Mouse (Mus musculus) heart, postnatal 0 days (tissue): ENCODE measurements around the gene Serpinb6a. TPM values are rescaled to one million over a fixed set of nuclear protein-coding genes. Genes with fewer than 3 reads are reported as not detected.

Experiments used
- ATAC-seq: fragments of 200-750 bp; cut with Nextera tagmentation; 2 replicates; pipeline ENCODE4 v1.8.0; 2017; ENCODE audit warnings: low read depth, moderate number of reproducible peaks, moderate library complexity; ENCODE audit not compliant: insufficient read depth
- DNase-seq: peaks from one replicate; pipeline ENCODE4 v3.0.0-alpha.2; 2016; ENCODE audit warnings: low spot score
- H3K27ac ChIP-seq: fragments of 300-500 bp; sonication (generic); 2 replicates; pipeline ENCODE4 v1.5.1; 2014; ENCODE audit warnings: low read depth, mild to moderate bottlenecking
- H3K27me3 ChIP-seq: fragments of 300-500 bp; sonication (generic); 2 replicates; pipeline ENCODE4 v1.6.1; 2014; ENCODE audit warnings: low read length, mixed read lengths; ENCODE audit not compliant: control insufficient read depth, insufficient read depth
- H3K36me3 ChIP-seq: fragments of 300-500 bp; sonication (generic); replicated peaks from 2 replicates; pipeline ENCODE4 v1.6.1; 2014; ENCODE audit warnings: low read length, mixed read lengths; ENCODE audit not compliant: control insufficient read depth, insufficient read depth
- H3K4me1 ChIP-seq: fragments of 300-500 bp; sonication (generic); 2 replicates; pipeline ENCODE4 v1.6.1; 2014; ENCODE audit warnings: antibody characterized with exemption; ENCODE audit not compliant: control insufficient read depth, insufficient read depth
- H3K4me2 ChIP-seq: fragments of 300-500 bp; sonication (generic); 2 replicates; pipeline ENCODE4 v1.6.1; 2014; ENCODE audit warnings: low read depth, mild to moderate bottlenecking, low read length, moderate library complexity
- H3K4me3 ChIP-seq: fragments of 300-500 bp; sonication (generic); 2 replicates; pipeline ENCODE4 v1.5.1; 2014; ENCODE audit warnings: low read depth, low read length
- H3K9ac ChIP-seq: fragments of 300-500 bp; sonication (generic); replicated peaks from 2 replicates; pipeline ENCODE4 v1.6.1; 2014; ENCODE audit warnings: low read depth, low read length, mixed read lengths
- H3K9me3 ChIP-seq: fragments of 300-500 bp; sonication (generic); replicated peaks from 2 replicates; pipeline ENCODE4 v1.6.1; 2016; ENCODE audit warnings: low read length; ENCODE audit not compliant: control insufficient read depth
- CTCF ChIP-seq: IDR thresholded peaks from 2 replicates; pipeline ENCODE4 v1.5.1; 2016; ENCODE audit warnings: antibody characterized with exemption, control low read depth, low read depth
- EP300 ChIP-seq: IDR thresholded peaks from 2 replicates; pipeline ENCODE4 v1.6.1; 2016; ENCODE audit warnings: antibody characterized with exemption, low read depth
- WGBS: fragments of 180-500 bp; shearing (Covaris S2); extraction: QIAGEN DNeasy Blood & Tissue Kit; methylation state at CpG from one replicate; pipeline ENCODE4 v1.1.7; 2014; 5-methylcytosine and 5-hydroxymethylcytosine counted together
- polyA plus RNA-seq: library from polyadenylated mRNA; unstranded; fragments of >200 nt; fragmentation: Nextera tagmentation; extraction: Ambion mirVana; gene quantifications from 2 replicates; pipeline ENCODE4 v1.2.1, GENCODE M21; 2015
- total RNA-seq: library from RNA; depleted of rRNA; stranded (reverse); fragments of >200 nt; gene quantifications from 2 replicates; pipeline ENCODE4 v1.2.3, GENCODE M21; 2014; ENCODE audit warnings: low replicate concordance

Gene Serpinb6a
- total and polyA plus RNA-seq, 2 experiments from 2014 or later, result 80.2 to 149 TPM

GRCm38 (mm10) chr13:34045511-34046249 lies 43.1 kb upstream of the Serpinb6a start:
- no peak for TF ChIP-seq EP300
- Histone ChIP-seq H3K4me1 (no peaks in the 10 kb centered on the region), H3K9ac (no peak overlapping the region), H3K27me3 (no peaks in the 10 kb centered on the region), H3K27ac (no peak overlapping the region), H3K36me3 (peaks cover 22% of the 10 kb centered on the region), H3K4me2 (no peak overlapping the region), H3K9me3 (no peaks in the 10 kb centered on the region), H3K4me3 (no peak overlapping the region)
- WGBS, result 59% methylated on average over 5 of the region's 5 CpGs
- ATAC-seq (no peak), DNase-seq (no peak)

GRCm38 (mm10) chr13:34043716-34044393 lies 41.3 kb upstream of the Serpinb6a start:
- no peak for TF ChIP-seq EP300
- no peak for TF ChIP-seq CTCF
- DNase-seq (no peak), ATAC-seq (no peak)
- WGBS, result 61% methylated on average over 7 of the region's 7 CpGs
- Histone ChIP-seq H3K27ac (no peak overlapping the region), H3K36me3 (peaks cover 10% of the 10 kb centered on the region; the same call in 1 of the 2 replicates), H3K27me3 (no peaks in the 10 kb centered on the region), H3K9me3 (no peaks in the 10 kb centered on the region), H3K9ac (no peak overlapping the region), H3K4me1 (0 out of 2 replicates have a peak, but pooled peaks cover 3% of the 10 kb centered on the region), H3K4me2 (no peak overlapping the region), H3K4me3 (no peak overlapping the region)

GRCm38 (mm10) chr13:34040091-34040490 lies 37.5 kb upstream of the Serpinb6a start:
- no peak for TF ChIP-seq EP300
- TF ChIP-seq CTCF, result no peak
- DNase-seq (no peak), ATAC-seq (no peak)
- Histone ChIP-seq H3K4me2 (no peak overlapping the region), H3K36me3 (no peaks in the 10 kb centered on the region; the same call in 1 of the 2 replicates), H3K4me3 (no peak overlapping the region), H3K27ac (no peak overlapping the region), H3K27me3 (no peaks in the 10 kb centered on the region), H3K9me3 (no peaks in the 10 kb centered on the region), H3K9ac (no peak overlapping the region), H3K4me1 (peaks cover 8% of the 10 kb centered on the region; the same call in 1 of the 2 replicates)
- 90% methylated on average over 3 of the region's 3 CpGs for WGBS

- Histone ChIP-seq H3K4me1 (peaks cover 8% of the 10 kb centered on the region; the same call in 1 of the 2 replicates), H3K27ac (no peak overlapping the region), H3K9me3 (no peaks in the 10 kb centered on the region), H3K36me3 (peaks cover 8% of the 10 kb centered on the region; the same call in 1 of the 2 replicates), H3K4me3 (no peak overlapping the region), H3K9ac (no peak overlapping the region), H3K27me3 (no peaks in the 10 kb centered on the region), H3K4me2 (peak overlapping the region; percentile 81)
- 61% methylated on average over 8 of the region's 8 CpGs for WGBS
- no peak for TF ChIP-seq EP300
- no peak for TF ChIP-seq CTCF
- ATAC-seq (no peak), DNase-seq (no peak)
Observed at GRCm38 (mm10) chr13:34038901-34039341, 36.3 kb upstream of the Serpinb6a start.

- Histone ChIP-seq H3K4me3 (peak overlapping the region; percentile 87), H3K4me2 (peak overlapping the region; percentile 81), H3K9me3 (no peaks in the 10 kb centered on the region), H3K27ac (peak overlapping the region; percentile 84), H3K27me3 (no peaks in the 10 kb centered on the region), H3K36me3 (peaks cover 16% of the 10 kb centered on the region), H3K9ac (peak overlapping the region; percentile 91), H3K4me1 (peaks cover 8% of the 10 kb centered on the region; the same call in 1 of the 2 replicates)
- DNase-seq (no peak), ATAC-seq (peak; percentile 12; the same call in 1 of the 2 replicates)
- TF ChIP-seq EP300, result no peak
- TF ChIP-seq CTCF, result no peak
- 29% methylated on average over 5 of the region's 5 CpGs for WGBS
Observed at GRCm38 (mm10) chr13:34038056-34038432, 35.5 kb upstream of the Serpinb6a start.
